Mouse (Mus musculus) forebrain, postnatal 0 days (tissue): Measurements from ENCODE around the gene Siva1. TPM values are rescaled to one million over a fixed set of nuclear protein-coding genes. Genes with fewer than 3 reads are reported as not detected.

Experiments used
- ATAC-seq: fragments of 200-750 bp; cut with Nextera tagmentation; 2 replicates; pipeline ENCODE4 v1.8.0; 2017; ENCODE audit warnings: mild to moderate bottlenecking, moderate library complexity
- DNase-seq: peaks from one replicate; pipeline ENCODE4 v3.0.0-alpha.2; 2015
- H3K27ac ChIP-seq: fragments of 300-500 bp; sonication (generic); 2 replicates; pipeline ENCODE4 v1.5.1; 2014; ENCODE audit warnings: low read depth, mild to moderate bottlenecking, antibody characterized with exemption, low read length, moderate library complexity, mixed read lengths
- H3K27me3 ChIP-seq: fragments of 300-500 bp; sonication (generic); 2 replicates; pipeline ENCODE4 v1.6.1; 2014; ENCODE audit warnings: mild to moderate bottlenecking, low read length, mixed read lengths; ENCODE audit not compliant: insufficient read depth
- H3K36me3 ChIP-seq: fragments of 300-500 bp; sonication (generic); 2 replicates; pipeline ENCODE4 v1.6.1; 2014; ENCODE audit warnings: mild to moderate bottlenecking, moderate library complexity; ENCODE audit not compliant: insufficient read depth
- H3K4me1 ChIP-seq: fragments of 300-500 bp; sonication (generic); 2 replicates; pipeline ENCODE4 v1.6.1; 2014; ENCODE audit warnings: antibody characterized with exemption; ENCODE audit not compliant: insufficient read depth
- H3K4me2 ChIP-seq: fragments of 300-500 bp; sonication (generic); 2 replicates; pipeline ENCODE4 v1.6.1; 2014; ENCODE audit warnings: low read depth, mild to moderate bottlenecking, moderate library complexity
- H3K4me3 ChIP-seq: fragments of 300-500 bp; sonication (generic); 2 replicates; pipeline ENCODE4 v1.5.1; 2014; ENCODE audit warnings: low read depth, low read length, mixed read lengths
- H3K9ac ChIP-seq: fragments of 300-500 bp; sonication (generic); 2 replicates; pipeline ENCODE4 v1.6.1; 2014; ENCODE audit warnings: mild to moderate bottlenecking
- H3K9me3 ChIP-seq: fragments of 300-500 bp; sonication (generic); 2 replicates; pipeline ENCODE4 v1.6.1; 2016; ENCODE audit warnings: low read length
- CTCF ChIP-seq: sonication (generic); IDR thresholded peaks from 2 replicates; pipeline ENCODE4 v1.5.1; 2016; ENCODE audit warnings: antibody characterized with exemption, control low read depth, low read depth
- WGBS: fragments of 180-500 bp; shearing (Covaris S2); extraction: QIAGEN DNeasy Blood & Tissue Kit; methylation state at CpG from one replicate; pipeline ENCODE4 v1.1.7; 2014; 5-methylcytosine and 5-hydroxymethylcytosine counted together
- polyA plus RNA-seq: library from polyadenylated mRNA; unstranded; fragments of >200 nt; fragmentation: Nextera tagmentation; extraction: Ambion mirVana; gene quantifications from 2 replicates; pipeline ENCODE4 v1.2.1, GENCODE M21; 2015
- total RNA-seq: library from RNA; depleted of rRNA; stranded (reverse); fragments of >200 nt; gene quantifications from 2 replicates; pipeline ENCODE4 v1.2.3, GENCODE M21; 2014

Gene Siva1
- total and polyA plus RNA-seq, 2 experiments from 2014 or later: 28.0 to 50.5 TPM

DNA sequence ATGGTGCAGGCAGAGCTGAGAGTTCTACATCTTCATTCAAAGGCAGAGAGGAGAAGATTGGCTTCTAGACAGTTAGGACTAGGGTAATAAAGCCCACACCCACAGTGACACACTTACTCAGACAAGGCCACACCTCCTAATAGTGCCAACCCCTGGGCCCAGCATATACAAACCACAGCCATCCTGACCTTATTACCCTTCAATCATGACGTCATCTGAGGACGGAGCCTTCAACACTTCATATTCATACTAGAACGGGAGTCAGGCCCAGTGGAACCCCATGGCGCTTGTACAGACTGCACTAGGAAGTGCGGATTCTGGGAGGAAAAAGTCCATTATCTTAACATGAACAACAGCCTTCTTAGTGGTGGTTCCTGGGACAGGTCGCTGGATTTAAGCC is 1.4 kb upstream of the Siva1 start:
- H3K27ac ChIP-seq: no peak overlapping the region
- H3K36me3 ChIP-seq: peaks cover 8% of the 10 kb centered on the region
- no peaks in the 10 kb centered on the region for H3K9me3 ChIP-seq
- 92% methylated on average over 6 of the region's 6 CpGs for WGBS
- no peak for TF ChIP-seq CTCF
- no peak overlapping the region for H3K9ac ChIP-seq
- peaks cover 17% of the 10 kb centered on the region for H3K4me1 ChIP-seq
- DNase-seq (no peak), ATAC-seq (no peak)
- no peaks in the 10 kb centered on the region for H3K27me3 ChIP-seq
- no peak overlapping the region for H3K4me3 ChIP-seq
- no peak overlapping the region for H3K4me2 ChIP-seq

DNA sequence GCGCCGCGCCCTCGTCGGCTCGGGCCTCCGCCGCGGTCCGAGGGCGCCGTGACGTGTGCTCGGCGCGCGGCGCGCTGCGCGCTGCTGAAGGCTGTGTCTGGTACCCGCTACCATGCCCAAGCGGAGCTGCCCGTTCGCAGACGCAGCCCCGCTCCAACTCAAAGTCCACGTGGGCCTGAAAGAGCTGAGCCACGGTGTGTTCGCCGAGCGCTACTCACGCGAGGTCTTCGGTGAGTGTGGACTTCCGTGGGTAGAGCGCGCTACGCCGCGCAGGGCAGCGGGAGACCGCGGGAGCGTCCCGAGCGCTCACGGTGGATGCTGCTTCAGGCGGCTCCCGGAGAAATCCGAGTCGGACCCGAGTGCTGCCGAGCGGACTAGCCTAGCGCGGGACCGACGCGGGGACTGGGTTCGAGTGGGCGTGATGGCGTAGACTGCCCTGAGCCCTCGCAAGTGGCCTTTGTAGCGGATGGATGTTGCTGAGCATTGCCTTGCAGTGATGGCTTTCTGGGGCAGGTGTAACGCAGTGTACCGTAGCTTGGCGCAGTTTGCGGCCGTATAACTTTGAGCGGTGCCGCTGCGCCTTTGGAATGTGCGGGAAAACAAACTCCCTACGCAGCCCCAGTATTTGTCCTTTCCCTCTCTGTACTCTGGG is 502 bp downstream of the Siva1 start:
- DNase-seq: no peak

DNA sequence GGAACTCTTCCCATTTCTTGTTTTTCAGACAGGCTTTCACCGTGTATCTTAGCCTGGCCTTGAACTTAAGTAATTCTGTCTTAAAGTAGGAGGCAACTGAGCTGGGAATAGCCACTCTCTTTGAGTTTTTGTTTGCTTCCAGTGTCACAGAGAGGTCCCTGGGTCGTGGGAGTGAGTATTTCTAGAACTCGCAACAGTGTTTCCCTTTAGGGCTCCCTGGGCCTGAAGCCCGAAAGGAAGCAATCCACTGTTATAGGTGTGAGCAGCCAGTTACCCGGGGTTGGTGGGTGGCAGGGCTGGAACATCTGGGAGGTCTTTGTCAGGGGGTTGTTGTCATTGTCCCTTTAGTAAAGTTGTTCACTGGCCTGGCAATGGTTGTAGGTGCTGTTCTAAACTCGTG is 1.7 kb downstream of the Siva1 start:
- H3K4me2 ChIP-seq: peak overlapping the region; percentile 91
- ATAC-seq (no peak), DNase-seq (no peak)
- H3K9ac ChIP-seq: no peak overlapping the region
- 44% methylated on average over 6 of the region's 6 CpGs for WGBS
- no peak overlapping the region for H3K4me3 ChIP-seq
- no peaks in the 10 kb centered on the region for H3K27me3 ChIP-seq
- H3K4me1 ChIP-seq: peaks cover 17% of the 10 kb centered on the region
- H3K9me3 ChIP-seq: no peaks in the 10 kb centered on the region
- TF ChIP-seq CTCF: no peak
- H3K27ac ChIP-seq: no peak overlapping the region
- peaks cover 27% of the 10 kb centered on the region for H3K36me3 ChIP-seq

More for the DNA sequence above, 502 bp downstream of the Siva1 start:
- TF ChIP-seq CTCF: no peak
- no peaks in the 10 kb centered on the region for H3K27me3 ChIP-seq
- peaks cover 17% of the 10 kb centered on the region for H3K4me1 ChIP-seq
- H3K4me2 ChIP-seq: peak overlapping the region; percentile 91
- ATAC-seq: no peak; the same call in none of the 2 replicates
- WGBS: under 1% methylated on average over 75 of the region's 75 CpGs
- peaks cover 26% of the 10 kb centered on the region for H3K36me3 ChIP-seq
- H3K9me3 ChIP-seq: no peaks in the 10 kb centered on the region
- H3K9ac ChIP-seq: peak overlapping the region; percentile 71
- H3K27ac ChIP-seq: peak overlapping the region; percentile 80
- H3K4me3 ChIP-seq: peak overlapping the region; percentile 64

DNA sequence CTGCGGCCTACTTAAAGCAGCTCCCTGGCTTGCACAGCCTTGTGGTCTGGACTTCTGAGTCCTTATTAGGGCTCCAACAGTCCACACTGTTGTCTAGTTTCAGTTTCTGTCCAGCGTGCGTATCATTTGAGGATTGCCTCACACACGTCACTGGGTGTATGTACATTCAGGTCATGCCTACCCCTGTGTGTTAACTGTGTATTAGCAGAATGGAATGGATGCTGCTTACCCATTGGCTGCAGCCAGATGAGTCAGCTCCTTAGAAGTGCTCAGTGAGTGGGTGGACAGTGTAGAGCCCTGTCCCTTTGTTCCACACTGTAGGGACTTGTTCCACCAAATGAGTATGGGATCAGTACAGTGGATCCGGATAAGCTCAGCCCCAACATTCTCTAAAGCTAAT is 3.6 kb downstream of the Siva1 start:
- no peak for ATAC-seq
- no peak for TF ChIP-seq CTCF
- peaks cover 17% of the 10 kb centered on the region for H3K4me1 ChIP-seq

DNA sequence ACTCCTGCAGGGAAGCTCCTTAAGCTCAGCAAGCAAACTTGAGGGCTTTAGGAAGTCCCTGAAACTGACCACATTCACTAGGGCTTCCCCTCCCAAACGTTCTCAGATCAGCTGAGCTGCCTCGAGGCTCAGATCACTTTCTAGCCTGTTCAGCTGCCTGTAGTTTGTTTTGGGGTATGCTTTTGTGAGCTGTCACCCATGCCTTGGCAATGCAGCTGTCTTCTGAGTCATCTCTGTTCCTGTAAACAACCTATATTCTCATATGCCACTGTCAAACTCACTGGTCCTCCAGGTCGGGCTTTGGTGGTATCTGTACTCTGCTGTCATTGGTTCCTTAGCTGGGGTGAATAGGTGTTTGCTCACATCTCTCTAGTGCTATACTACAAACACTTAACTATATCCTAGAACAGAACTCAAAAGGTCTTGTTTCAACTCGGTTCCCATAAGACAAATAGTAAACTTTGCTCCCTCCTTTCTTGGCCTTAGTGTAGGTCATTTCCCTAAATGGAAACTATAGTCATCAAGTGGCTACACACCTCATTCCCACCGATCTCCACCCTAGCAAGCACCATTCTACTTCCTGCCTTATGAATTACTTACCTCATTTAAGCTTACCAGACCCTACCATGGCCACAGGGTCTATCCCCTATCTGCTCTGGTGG is 7.4 kb downstream of the Siva1 start:
- Histone ChIP-seq H3K4me1 (no peaks in the 10 kb centered on the region), H3K36me3 (peaks cover 66% of the 10 kb centered on the region), H3K4me2 (no peak overlapping the region), H3K27ac (no peak overlapping the region), H3K9me3 (no peaks in the 10 kb centered on the region), H3K27me3 (no peaks in the 10 kb centered on the region), H3K9ac (no peak overlapping the region), H3K4me3 (no peak overlapping the region)
- DNase-seq: no peak
- no peak for TF ChIP-seq CTCF
- no peak for ATAC-seq
- 81% methylated on average over 5 of the region's 5 CpGs for WGBS

More for the DNA sequence above, 3.6 kb downstream of the Siva1 start:
- H3K4me2 ChIP-seq: no peak overlapping the region
- H3K9me3 ChIP-seq: no peaks in the 10 kb centered on the region
- H3K27ac ChIP-seq: no peak overlapping the region
- H3K36me3 ChIP-seq: peaks cover 32% of the 10 kb centered on the region
- WGBS: 93% methylated on average over 5 of the region's 5 CpGs
- H3K9ac ChIP-seq: no peak overlapping the region
- H3K4me3 ChIP-seq: no peak overlapping the region
- DNase-seq: no peak
- no peaks in the 10 kb centered on the region for H3K27me3 ChIP-seq

DNA sequence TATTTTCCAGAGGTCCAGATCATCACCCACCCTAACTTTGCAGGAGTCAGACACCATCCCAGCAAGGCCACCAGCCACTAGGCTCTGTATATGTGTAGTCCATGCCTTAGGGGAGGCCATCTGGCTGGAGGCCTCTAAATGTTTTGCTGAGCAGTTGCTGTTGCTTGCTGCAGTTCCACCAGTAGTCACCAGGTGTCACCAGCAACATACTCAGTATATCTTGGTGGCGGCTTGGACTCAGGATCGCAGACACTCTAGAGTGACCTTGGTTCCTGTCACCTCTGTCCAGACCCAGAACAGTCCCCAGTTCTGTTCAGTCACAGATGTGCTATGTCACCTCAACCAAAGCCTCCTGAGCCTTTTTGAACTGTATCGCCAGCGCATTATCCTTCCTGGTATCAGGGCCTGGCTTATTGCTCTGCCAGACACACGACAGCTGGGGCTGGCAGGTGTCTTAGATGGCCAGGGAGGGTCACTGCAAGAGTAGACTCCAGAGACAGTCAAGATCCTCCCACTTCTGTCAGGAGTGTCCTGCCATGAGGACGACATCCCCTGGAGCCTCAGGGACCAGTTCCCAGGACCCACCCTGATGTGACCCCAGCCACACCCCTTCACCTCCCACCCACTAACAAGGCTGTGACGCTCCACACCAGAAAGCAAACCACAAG is 8.8 kb downstream of the Siva1 start:
- Histone ChIP-seq H3K4me1 (no peaks in the 10 kb centered on the region), H3K9me3 (no peaks in the 10 kb centered on the region), H3K36me3 (peaks cover 70% of the 10 kb centered on the region), H3K4me3 (no peak overlapping the region), H3K9ac (no peak overlapping the region), H3K27me3 (no peaks in the 10 kb centered on the region), H3K27ac (no peak overlapping the region), H3K4me2 (no peak overlapping the region)
- DNase-seq: peak; percentile 90
- peak; percentile 95 for TF ChIP-seq CTCF
- peak; percentile 73 for ATAC-seq
- 54% methylated on average over 7 of the region's 7 CpGs for WGBS

DNA sequence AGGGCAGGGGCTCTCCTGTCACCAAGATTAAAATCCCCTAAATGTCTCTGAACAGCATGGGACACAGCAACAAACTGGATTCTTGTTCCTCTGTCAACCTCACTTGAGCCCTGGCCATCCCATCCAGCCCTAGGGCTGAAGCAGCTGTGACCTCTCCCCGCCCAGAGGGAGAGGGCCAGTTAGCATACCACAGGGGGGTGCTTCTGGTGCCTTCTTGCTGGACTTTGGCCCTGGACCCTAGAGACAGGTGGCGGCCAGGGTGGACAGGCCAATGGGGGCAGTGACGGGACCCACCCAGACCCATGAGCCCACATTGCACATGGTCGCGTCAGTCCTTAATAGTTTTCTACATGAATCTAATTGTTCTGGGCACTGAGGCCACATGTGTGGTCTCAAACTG is 9.6 kb downstream of the Siva1 start:
- H3K36me3 ChIP-seq: peaks cover 70% of the 10 kb centered on the region
- no peak overlapping the region for H3K4me3 ChIP-seq
- no peaks in the 10 kb centered on the region for H3K4me1 ChIP-seq
- no peaks in the 10 kb centered on the region for H3K27me3 ChIP-seq
- no peak for ATAC-seq
- 92% methylated on average over 5 of the region's 5 CpGs for WGBS
- H3K27ac ChIP-seq: no peak overlapping the region
- H3K9ac ChIP-seq: no peak overlapping the region
- no peak for DNase-seq
- H3K9me3 ChIP-seq: no peaks in the 10 kb centered on the region
- H3K4me2 ChIP-seq: no peak overlapping the region
- TF ChIP-seq CTCF: no peak
